Mouse (Mus musculus) small intestine, adult 10 weeks (tissue): Measurements from ENCODE around the gene Tbc1d10b. TPM values are rescaled to one million over a fixed set of nuclear protein-coding genes. Genes with fewer than 3 reads are reported as not detected.

Experiments used
- polyA plus RNA-seq: library from polyadenylated mRNA; stranded (reverse); fragments of 350-450 nt; fragmentation: Illumina TruSeq; extraction: RNeasy Lipid Tissue Mini Kit (QIAGEN cat#74804); gene quantifications from one replicate; pipeline ENCODE4 v1.2.3, GENCODE M21; 2014; ENCODE audit warnings: low replicate concordance

The Tbc1d10b gene
- 3.0 TPM for polyA plus RNA-seq

GRCm38 (mm10) chr7:127208295-127208552 lies at the start of gene Tbc1d10b:
Gene Tbc1d10b (minus strand): TSS chr7:127208468.

DNA sequence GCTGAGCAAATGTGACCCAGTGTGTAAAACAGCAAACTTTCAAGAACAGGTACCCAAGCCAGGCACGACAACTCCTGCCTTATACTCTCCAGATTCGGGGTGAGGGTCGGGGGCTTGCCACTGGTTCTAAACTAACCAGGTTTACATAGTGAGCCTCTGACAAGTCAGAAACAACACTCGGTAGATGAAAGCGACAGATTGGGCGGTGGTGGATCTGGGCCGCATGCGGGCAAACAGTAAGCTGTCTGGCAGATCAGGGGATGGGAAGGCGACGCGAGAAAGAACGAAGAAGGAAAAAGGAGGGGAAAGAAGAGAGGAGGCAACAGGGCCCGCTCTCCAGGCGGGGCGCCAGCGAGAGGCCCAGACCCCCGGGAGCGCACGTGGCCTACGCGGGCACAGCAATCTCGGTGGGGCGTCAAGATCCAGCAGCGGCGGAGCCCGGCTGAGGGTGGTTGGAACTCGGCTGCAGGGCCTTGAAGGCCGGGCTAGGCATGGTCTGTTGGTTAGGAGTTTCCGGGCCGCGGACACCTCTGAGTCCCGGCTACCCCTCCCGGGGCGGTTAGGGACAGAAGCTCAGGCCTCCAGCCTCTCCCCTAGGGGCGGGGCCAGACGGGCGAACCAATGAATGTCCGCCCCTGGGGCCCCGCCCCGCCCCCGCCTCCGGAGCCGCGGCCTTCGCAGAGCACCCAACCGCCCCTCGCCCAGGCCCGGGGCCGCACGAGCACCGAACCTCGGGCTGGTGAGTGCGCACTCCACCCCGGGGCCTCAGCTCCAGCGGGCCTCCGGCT lies 35.8 kb upstream of the Tbc1d10b start, which contains the start of gene Zfp771:
TSS of gene Zfp771 (plus strand) at position 405 of the 788 bp plus-strand sequence.

DNA sequence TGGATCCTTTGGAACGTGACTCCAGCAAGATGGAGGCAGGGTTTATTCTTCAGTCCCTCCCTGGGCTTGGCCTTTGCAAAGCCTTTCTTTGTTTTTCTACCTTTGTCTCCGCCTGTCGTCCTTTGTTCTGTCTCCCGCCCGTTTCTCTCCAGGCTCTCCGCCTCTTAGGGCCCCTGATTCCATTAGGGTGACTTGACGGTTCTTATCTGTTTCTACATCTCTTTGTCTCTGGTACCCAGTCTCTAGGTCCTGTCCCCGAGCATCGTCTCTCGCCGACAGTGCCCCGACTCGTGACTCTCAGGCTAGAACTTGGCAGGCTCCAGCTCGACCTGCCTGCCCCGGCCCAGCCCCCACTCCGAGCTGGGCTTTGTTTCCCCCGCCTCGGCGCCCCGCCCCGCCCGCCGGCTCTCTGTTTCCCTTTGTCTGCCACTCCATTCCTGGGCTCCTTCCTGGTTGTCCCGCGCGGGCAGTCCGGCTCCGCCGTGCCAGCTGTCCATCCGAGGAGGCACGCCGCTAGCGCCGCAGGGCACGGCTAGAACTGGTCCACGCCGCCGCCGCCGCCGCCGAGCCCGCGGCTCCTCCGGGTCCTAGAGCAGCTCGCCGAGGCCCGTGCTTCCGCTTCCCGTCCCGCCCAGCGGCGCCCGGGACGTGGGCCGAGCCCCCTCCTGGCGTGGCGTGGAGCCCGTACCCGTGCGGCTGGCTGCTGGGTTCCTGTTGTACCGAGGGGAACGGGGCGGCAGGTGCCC lies 24.5 kb upstream of the Tbc1d10b start, which contains the start of the genes Zfp553 and Sept1:
TSS of gene Zfp553 (plus strand) at position 440 of the 746 bp plus-strand sequence.
TSS of gene Sept1 (minus strand) at position 509 of the 746 bp plus-strand sequence.

DNA sequence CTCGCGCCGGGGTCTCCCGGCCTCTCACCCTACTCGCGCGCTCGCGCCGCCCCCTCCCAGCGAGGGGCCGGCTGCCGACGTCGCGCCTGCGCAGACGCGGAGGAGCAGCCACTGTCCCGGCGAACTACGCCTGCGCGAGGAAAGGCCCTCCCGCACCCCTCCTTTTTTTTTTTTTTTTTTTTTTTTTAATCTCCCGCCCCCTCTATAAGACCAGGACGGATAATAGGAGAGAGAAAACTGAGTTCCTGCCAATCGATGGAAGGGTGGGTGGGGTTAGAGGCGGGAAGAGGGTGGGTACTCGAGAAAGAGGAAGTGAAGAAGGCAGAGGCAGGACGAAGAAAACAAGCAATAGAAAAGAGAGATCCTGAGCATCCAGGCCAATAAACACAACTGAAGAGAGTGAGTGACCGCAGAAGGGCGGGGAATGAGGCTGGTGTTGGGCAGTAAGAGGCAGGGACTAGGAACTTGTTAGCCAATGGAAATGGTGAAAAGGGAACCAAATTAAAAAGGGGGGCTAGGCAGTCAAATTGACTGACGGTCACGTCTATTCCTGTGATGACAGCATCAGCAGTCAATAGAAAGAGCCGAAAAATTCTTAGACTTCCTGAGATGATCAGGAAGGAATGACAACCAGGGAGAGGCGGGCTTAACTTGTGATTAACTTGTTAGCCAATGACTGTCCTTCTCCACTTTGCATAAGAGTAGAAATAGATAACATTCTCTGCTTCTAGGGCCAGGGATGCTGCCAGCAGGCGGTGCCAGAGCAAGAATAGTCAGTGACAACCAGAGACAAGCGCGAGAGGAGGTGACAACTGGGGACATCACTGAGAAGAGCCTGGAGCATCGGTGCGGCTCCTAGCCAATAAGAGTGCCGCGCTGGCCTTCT lies 528 bp upstream of the Tbc1d10b start, which contains the start of gene Mylpf:
TSS of gene Mylpf (plus strand) at position 338 of the 886 bp plus-strand sequence.

GRCm38 (mm10) chr7:127195544-127196295 lies 12.5 kb downstream of the Tbc1d10b start, which contains the start of gene Cd2bp2:
Gene Cd2bp2 (minus strand): TSS chr7:127196050.

Other genes starting within 250 kb of the Tbc1d10b start
- gene Cdipt, start 232.6 kb downstream of the Tbc1d10b start, polyA plus RNA-seq, result 15.7 TPM
- gene Cdiptos, start 232.4 kb downstream of the Tbc1d10b start, polyA plus RNA-seq, result 0.45 TPM
- gene Mvp, start 193.8 kb downstream of the Tbc1d10b start, polyA plus RNA-seq, result 0.74 TPM
- gene Pagr1b, start 192.0 kb downstream of the Tbc1d10b start, polyA plus RNA-seq, result not detected
- not detected for gene Pagr1a, start 191.1 kb downstream of the Tbc1d10b start, polyA plus RNA-seq
- gene Gm42742, start 187.4 kb downstream of the Tbc1d10b start, polyA plus RNA-seq, result 0.52 TPM
- not detected for gene Prrt2, start 187.3 kb downstream of the Tbc1d10b start, polyA plus RNA-seq
- gene Maz, start 181.4 kb downstream of the Tbc1d10b start, polyA plus RNA-seq, result 13.0 TPM
- gene Kif22, start 166.0 kb downstream of the Tbc1d10b start, polyA plus RNA-seq, result 0.97 TPM
- gene Zg16, start 121.1 kb downstream of the Tbc1d10b start, polyA plus RNA-seq, result 380 TPM
- gene AI467606, start 117.1 kb downstream of the Tbc1d10b start, polyA plus RNA-seq, result 1.6 TPM
- gene Qprt, start 86.2 kb downstream of the Tbc1d10b start, polyA plus RNA-seq, result 0.48 TPM
- gene Spn, start 70.6 kb downstream of the Tbc1d10b start, polyA plus RNA-seq, result 0.89 TPM
- gene Cd2bp2, start 12.4 kb downstream of the Tbc1d10b start, polyA plus RNA-seq, result 9.1 TPM
- not detected for gene Mylpf, start 422 bp upstream of the Tbc1d10b start, polyA plus RNA-seq
- gene Zfp553, start 24.6 kb upstream of the Tbc1d10b start, polyA plus RNA-seq, result 0.63 TPM
- 1.5 TPM for gene Sept1, start 24.7 kb upstream of the Tbc1d10b start, polyA plus RNA-seq
- not detected for gene Zfp771, start 35.8 kb upstream of the Tbc1d10b start, polyA plus RNA-seq
- gene Dctpp1, start 52.2 kb upstream of the Tbc1d10b start, polyA plus RNA-seq, result 0.78 TPM
- gene Sephs2, start 65.6 kb upstream of the Tbc1d10b start, polyA plus RNA-seq, result 171 TPM
- 1.3 TPM for gene Itgal, start 87.8 kb upstream of the Tbc1d10b start, polyA plus RNA-seq
- 2.2 TPM for gene Zfp768, start 137.1 kb upstream of the Tbc1d10b start, polyA plus RNA-seq
- 5.3 TPM for gene Zfp747, start 167.6 kb upstream of the Tbc1d10b start, polyA plus RNA-seq
- gene 9130019O22Rik, start 178.7 kb upstream of the Tbc1d10b start, polyA plus RNA-seq, result 2.9 TPM
- gene E430018J23Rik, start 185.2 kb upstream of the Tbc1d10b start, polyA plus RNA-seq, result 1.2 TPM
- 3.5 TPM for gene Zfp764, start 198.4 kb upstream of the Tbc1d10b start, polyA plus RNA-seq
- 2.5 TPM for gene Zfp688, start 213.6 kb upstream of the Tbc1d10b start, polyA plus RNA-seq
- 0.97 TPM for gene Zfp689, start 240.7 kb upstream of the Tbc1d10b start, polyA plus RNA-seq